Comparison of ENCODE assay signal across 25 mouse cellular contexts in the genomic region with DNA sequence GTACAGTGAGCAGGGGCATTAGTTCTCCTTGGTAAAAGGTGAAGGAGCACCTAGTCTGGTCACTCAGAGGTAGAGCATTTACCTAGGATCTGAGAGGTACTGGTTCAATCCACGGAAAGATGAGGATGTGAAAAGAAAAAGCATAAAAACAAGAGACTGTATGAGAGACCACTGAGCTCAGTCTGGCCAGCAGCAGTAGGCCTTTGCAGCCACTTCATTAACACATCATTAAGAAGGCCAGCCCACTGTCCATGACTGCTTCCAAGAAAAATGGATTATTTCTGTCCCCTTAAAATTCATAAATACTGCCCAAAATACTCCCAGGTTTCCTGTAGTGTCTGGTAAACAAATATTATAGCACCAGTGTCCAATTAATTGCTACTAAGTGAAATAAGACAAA.
DNase-seq lines count a peak whose midpoint lies in the region; ATAC-seq and TF ChIP-seq lines count a peak whose summit lies in the region.
"Had no signal": no experiment of that assay in that cellular context is flagged by ENCODE, and none has a peak within 500 bp of the region (broad histone marks: within the 10 kb centered on the region; RNA-seq: fewer than 3 reads in every experiment).

No protein-coding gene starts in this region.

- H3K27ac ChIP-seq in lung, embryonic 14.5 days (ENCODE audit: low read depth): no peak overlapping the region
- no peak overlapping the region for H3K27ac ChIP-seq in lung, postnatal 0 days (ENCODE audit: low read length)
- H3K27ac ChIP-seq in forebrain, embryonic 10.5 days: no peak overlapping the region
- H3K27ac ChIP-seq: embryonic facial prominence, embryonic 10.5 days; embryonic facial prominence, embryonic 12.5 days; forebrain, embryonic 12.5 days had no signal

- TF ChIP-seq CTCF in lung, embryonic 14.5 days (IDR thresholded peaks at IDR 0.05; ENCODE audit: low read depth): no peak
- TF ChIP-seq CTCF in lung, postnatal 0 days (IDR thresholded peaks at IDR 0.05): no peak

- WGBS in lung, embryonic 14.5 days: 39% methylated on average over 1 of the region's 1 CpGs
- 63% methylated on average over 1 of the region's 1 CpGs for WGBS in lung, postnatal 0 days
- WGBS in forebrain, embryonic 10.5 days: 91% methylated on average over 1 of the region's 1 CpGs

- TF ChIP-seq EP300 in lung, postnatal 0 days (IDR thresholded peaks at IDR 0.05): no peak

- no peaks in the 10 kb centered on the region for H3K27me3 ChIP-seq in lung, embryonic 14.5 days (ENCODE audit: insufficient read depth, low read length)
- H3K27me3 ChIP-seq in lung, postnatal 0 days (replicated peaks; ENCODE audit: insufficient read depth, low read length): no peaks in the 10 kb centered on the region
- H3K27me3 ChIP-seq in forebrain, embryonic 10.5 days (ENCODE audit: poor library complexity, severe bottlenecking): no peaks in the 10 kb centered on the region
- H3K27me3 ChIP-seq: CH12.LX; embryonic facial prominence, embryonic 12.5 days; forebrain, embryonic 12.5 days had no signal

- H3K9ac ChIP-seq in lung, embryonic 14.5 days: no peak overlapping the region
- no peak overlapping the region for H3K9ac ChIP-seq in lung, postnatal 0 days (replicated peaks; ENCODE audit: low read depth)
- H3K9ac ChIP-seq: embryonic facial prominence, embryonic 12.5 days; forebrain, embryonic 12.5 days had no signal

- H3K4me3 ChIP-seq in lung, embryonic 14.5 days (ENCODE audit: low read depth, low read length): no peak overlapping the region
- H3K4me3 ChIP-seq in lung, postnatal 0 days (ENCODE audit: low read depth, low read length): no peak overlapping the region
- H3K4me3 ChIP-seq in forebrain, embryonic 10.5 days: no peak overlapping the region
- H3K4me3 ChIP-seq: embryonic facial prominence, embryonic 10.5 days; embryonic facial prominence, embryonic 12.5 days; forebrain, embryonic 12.5 days had no signal

- no peaks in the 10 kb centered on the region for H3K9me3 ChIP-seq in lung, embryonic 14.5 days (ENCODE audit: low read depth, low read length)
- H3K9me3 ChIP-seq in lung, postnatal 0 days (ENCODE audit: low read length): no peaks in the 10 kb centered on the region
- no peaks in the 10 kb centered on the region for H3K9me3 ChIP-seq in forebrain, embryonic 10.5 days
- H3K9me3 ChIP-seq: embryonic facial prominence, embryonic 10.5 days; embryonic facial prominence, embryonic 12.5 days; forebrain, embryonic 12.5 days; G1E had no signal

- intact Hi-C loops in left cerebral cortex, postnatal 10 days (cut with DNase I): no loop called here

- peak; percentile 60; the same call in 1 of the 2 replicates for ATAC-seq in lung, embryonic 14.5 days (ENCODE audit: insufficient read depth)
- peak; percentile 59; the same call in 1 of the 2 replicates for ATAC-seq in lung, postnatal 0 days
- ATAC-seq: activated CD4-positive, CD25-positive, alpha-beta regulatory T cell, adult 4 months; CD4-positive, CD25-positive, alpha-beta regulatory T cell, adult 4 months; forebrain, embryonic 14.5 days; Patski had no signal

- no peaks in the 10 kb centered on the region for H3K36me3 ChIP-seq in lung, embryonic 14.5 days (ENCODE audit: insufficient read depth)
- no peaks in the 10 kb centered on the region for H3K36me3 ChIP-seq in lung, postnatal 0 days (ENCODE audit: insufficient read depth, low read length)
- no peaks in the 10 kb centered on the region for H3K36me3 ChIP-seq in forebrain, embryonic 10.5 days (replicated peaks)
- H3K36me3 ChIP-seq: embryonic facial prominence, embryonic 10.5 days; embryonic facial prominence, embryonic 12.5 days; forebrain, embryonic 12.5 days; G1E had no signal

- no peaks in the 10 kb centered on the region for H3K4me1 ChIP-seq in lung, embryonic 14.5 days (ENCODE audit: insufficient read depth)
- H3K4me1 ChIP-seq in lung, postnatal 0 days (ENCODE audit: insufficient read depth, low read depth, low read length): no peaks in the 10 kb centered on the region
- no peaks in the 10 kb centered on the region for H3K4me1 ChIP-seq in forebrain, embryonic 10.5 days
- H3K4me1 ChIP-seq: embryonic facial prominence, embryonic 10.5 days; embryonic facial prominence, embryonic 12.5 days; forebrain, embryonic 12.5 days had no signal

- H3K4me2 ChIP-seq in lung, embryonic 14.5 days: no peak overlapping the region
- H3K4me2 ChIP-seq in lung, postnatal 0 days (replicated peaks; ENCODE audit: low read depth, low read length): no peak overlapping the region
- H3K4me2 ChIP-seq: embryonic facial prominence, embryonic 12.5 days; forebrain, embryonic 12.5 days had no signal

- peak; percentile 72 for DNase-seq in lung, embryonic 14.5 days
- DNase-seq in lung, adult 18-20 months: no peak
- peak; percentile 38 for DNase-seq in lung, postnatal 0 days (ENCODE audit: low spot score)
- DNase-seq in lung, postnatal 14 days: peak; percentile 7
- peak; percentile 8 for DNase-seq in lung, postnatal 36 days
- DNase-seq in left cerebral cortex, postnatal 10 days (ENCODE audit: extremely low spot score in 1 of 2, low spot score in 2 of 2): no peak
- DNase-seq in forebrain, embryonic 10.5 days (ENCODE audit: extremely low spot score, low spot score): no peak
- DNase-seq: adrenal gland, adult 8-10 months; adrenal gland, postnatal 14 days; adrenal gland, postnatal 36 days; B cell, adult 2 months; cerebellum, adult 11-12 months; cerebellum, adult 2 months; cerebellum, adult 9-10 months; cerebellum, postnatal 10 days; cerebellum, postnatal 25 days had no signal

Comparison
In these comparisons a context has a peak if more than half of its experiments do, and no peak if none do; other contexts are left out.
1. DNase-seq: peak in lung, embryonic 14.5 days (single experiment), lung, postnatal 0 days (single experiment), lung, postnatal 14 days (single experiment) and lung, postnatal 36 days (single experiment); none in lung, adult 18-20 months (0 of 2), left cerebral cortex, postnatal 10 days (0 of 2) and forebrain, embryonic 10.5 days (single experiment).